ENCODE assay signal across 15 mouse cellular contexts in genomic region chr10:41670196-41670595, GRCm38 (mm10). TPM values are rescaled to one million over a fixed set of nuclear protein-coding genes. Genes with fewer than 3 reads are reported as not detected.
"Had no signal": no experiment of that assay in that cellular context is flagged by ENCODE, and none has a peak within 500 bp of the region (broad histone marks: within the 10 kb centered on the region; RNA-seq: fewer than 3 reads in every experiment).

No protein-coding gene starts in this region.

- H3K36me3 ChIP-seq: midbrain, embryonic 13.5 days; midbrain, embryonic 15.5 days; neural tube, embryonic 12.5 days had no signal

- H3K27ac ChIP-seq: macrophage; midbrain, embryonic 13.5 days; midbrain, embryonic 15.5 days; neural tube, embryonic 12.5 days had no signal

- H3K27me3 ChIP-seq: midbrain, embryonic 13.5 days; midbrain, embryonic 15.5 days; neural tube, embryonic 12.5 days had no signal

- H3K4me1 ChIP-seq: megakaryocyte, embryonic 14.5 days; midbrain, embryonic 13.5 days; midbrain, embryonic 15.5 days; neural tube, embryonic 12.5 days had no signal

- H3K9ac ChIP-seq: lung, embryonic 14.5 days; midbrain, embryonic 13.5 days; midbrain, embryonic 15.5 days; neural tube, embryonic 12.5 days had no signal

- H3K4me3 ChIP-seq: megakaryocyte, embryonic 14.5 days; midbrain, embryonic 13.5 days; midbrain, embryonic 15.5 days; neural tube, embryonic 12.5 days had no signal

- DNase-seq: lung, adult 18-20 months; lung, embryonic 14.5 days; lung, postnatal 10 days; right cerebral cortex, postnatal 14 days; spleen, adult 18-20 months; thymus, adult 2 months; thymus, postnatal 14 days; thymus, postnatal 36 days had no signal

- H3K4me2 ChIP-seq: lung, embryonic 14.5 days; midbrain, embryonic 11.5 days; midbrain, embryonic 13.5 days; midbrain, embryonic 15.5 days; neural tube, embryonic 12.5 days had no signal

- H3K9me3 ChIP-seq: megakaryocyte, embryonic 14.5 days; midbrain, embryonic 13.5 days; midbrain, embryonic 15.5 days; neural tube, embryonic 12.5 days had no signal

RNA-seq across cellular contexts. Expression of gene Ccdc162, which starts 46.2 kb away (rescaled TPM):
- total RNA-seq: monocyte, adult 5-6 weeks had no signal
- polyA plus RNA-seq: macrophage had no signal
